Mouse (Mus musculus) brain, embryonic 18.5 days (tissue): ENCODE measurements around the gene Vmn1r35.
"Not testable (repeated sequence)": the region's sequence is repeated elsewhere in the genome, so short reads cannot be mapped to it uniquely, and the experiment has no call there.

Experiments used
- DNase-seq: peaks from one replicate; pipeline ENCODE4 v3.0.0-alpha.2; 2012; ENCODE audit warnings: low read depth, low spot score

The Vmn1r35 gene

GRCm38 (mm10) chr6:66685806-66686205 lies at the start of gene Vmn1r35:
Gene Vmn1r35, minus strand, starts transcription at chr6:66685906.
- DNase-seq, result no peak

- DNase-seq, result not testable (repeated sequence)
These were observed 43.4 kb upstream of the Vmn1r35 start, which contains the start of gene Vmn1r37 for GRCm38 (mm10) chr6:66729082-66729481. Gene Vmn1r37, plus strand, starts transcription at chr6:66729382.

GRCm38 (mm10) chr6:66719068-66719467 lies 33.4 kb upstream of the Vmn1r35 start, which contains the start of gene Vmn1r36:
Gene Vmn1r36, minus strand, starts transcription at chr6:66719168.
- DNase-seq, result not testable (repeated sequence)

- DNase-seq, result no peak
These were observed 28.1 kb upstream of the Vmn1r35 start for GRCm38 (mm10) chr6:66713854-66714253.

GRCm38 (mm10) chr6:66708901-66709300 lies 23.2 kb upstream of the Vmn1r35 start:
- no peak for DNase-seq

GRCm38 (mm10) chr6:66643779-66644178 lies 41.9 kb downstream of the Vmn1r35 start, which contains the start of gene Vmn1r34:
Gene Vmn1r34, minus strand, starts transcription at chr6:66643879.
- no peak for DNase-seq
